In genomic region chrX:101299473-101300426, GRCm38 (mm10) we compare ENCODE assay signal across 11 mouse cellular contexts. TPM values are rescaled to one million over a fixed set of nuclear protein-coding genes. Genes with fewer than 3 reads are reported as not detected.
DNase-seq lines count a peak whose midpoint lies in the region; ATAC-seq and TF ChIP-seq lines count a peak whose summit lies in the region.
"Had no signal": no experiment of that assay in that cellular context is flagged by ENCODE, and none has a peak within 500 bp of the region (broad histone marks: within the 10 kb centered on the region; RNA-seq: fewer than 3 reads in every experiment).

No protein-coding gene starts in this region.

- H3K9me3 ChIP-seq in heart, embryonic 12.5 days (replicated peaks) = no peaks in the 10 kb centered on the region
- no peaks in the 10 kb centered on the region for H3K9me3 ChIP-seq in ES-E14 (ENCODE audit: control insufficient read depth, insufficient read depth, low read depth, low read length)
- H3K9me3 ChIP-seq in forebrain, embryonic 16.5 days (ENCODE audit: control insufficient read depth, low read length) = no peaks in the 10 kb centered on the region
- H3K9me3 ChIP-seq in midbrain, embryonic 11.5 days (ENCODE audit: control insufficient read depth, low read length) = no peaks in the 10 kb centered on the region

- ATAC-seq in heart, embryonic 12.5 days (ENCODE audit: insufficient number of reproducible peaks, low FRiP score) = peak; percentile 31; the same call in 1 of the 2 replicates
- peak; percentile 74 for ATAC-seq in forebrain, embryonic 16.5 days
- peak; percentile 83 for ATAC-seq in midbrain, embryonic 11.5 days (ENCODE audit: low FRiP score)

- peak overlapping the region; percentile 43 for H3K4me3 ChIP-seq in heart, embryonic 12.5 days
- H3K4me3 ChIP-seq in heart, adult 2 months = no peak overlapping the region
- peak overlapping the region; percentile 10 to 25; a peak in 2 of 4 replicates for H3K4me3 ChIP-seq in ES-E14 (ENCODE audit: insufficient read depth in 1 of 2, low read depth in 1 of 2, low read length in 2 of 2, poor library complexity in 1 of 2, severe bottlenecking in 1 of 2)
- peak overlapping the region; percentile 65 for H3K4me3 ChIP-seq in forebrain, embryonic 16.5 days (replicated peaks; ENCODE audit: low read length)
- H3K4me3 ChIP-seq in midbrain, embryonic 11.5 days (ENCODE audit: low read depth, low read length) = peak overlapping the region; percentile 38
- H3K4me3 ChIP-seq: erythroblast, embryonic 14.5 days had no signal

- no peak overlapping the region for H3K27ac ChIP-seq in heart, embryonic 12.5 days (ENCODE audit: poor library complexity, severe bottlenecking)
- no peak overlapping the region for H3K27ac ChIP-seq in heart, adult 2 months
- H3K27ac ChIP-seq in ES-E14 (ENCODE audit: insufficient read depth, low read depth, low read length, poor library complexity, severe bottlenecking) = no peak overlapping the region
- H3K27ac ChIP-seq in forebrain, embryonic 16.5 days (ENCODE audit: low read length) = peak overlapping the region; percentile 89
- H3K27ac ChIP-seq in midbrain, embryonic 11.5 days (ENCODE audit: low read depth, low read length) = peak overlapping the region; percentile 35; the same call in 1 of the 2 replicates

- no peak for TF ChIP-seq CTCF in heart, adult 2 months (IDR thresholded peaks at IDR 0.05)

- H3K36me3 ChIP-seq in heart, embryonic 12.5 days = peaks cover 21% of the 10 kb centered on the region
- no peaks in the 10 kb centered on the region for H3K36me3 ChIP-seq in heart, adult 2 months (ENCODE audit: control insufficient read depth, insufficient read depth, low read length)
- peaks cover 12% of the 10 kb centered on the region for H3K36me3 ChIP-seq in ES-E14 (ENCODE audit: control insufficient read depth, insufficient read depth, low read length, poor library complexity, severe bottlenecking)
- no peaks in the 10 kb centered on the region for H3K36me3 ChIP-seq in forebrain, embryonic 16.5 days (ENCODE audit: control insufficient read depth, insufficient read depth)
- no peaks in the 10 kb centered on the region for H3K36me3 ChIP-seq in midbrain, embryonic 11.5 days (ENCODE audit: control insufficient read depth, insufficient read depth, low read length)

- peaks cover 18% of the 10 kb centered on the region; the same call in 1 of the 2 replicates for H3K4me1 ChIP-seq in heart, embryonic 12.5 days (replicated peaks)
- no peaks in the 10 kb centered on the region; the same call in 1 of the 2 replicates for H3K4me1 ChIP-seq in heart, adult 2 months (ENCODE audit: control insufficient read depth, insufficient read depth, low read length)
- peaks cover 0 to 17% of the 10 kb centered on the region in 2 experiments; a peak in 1 of 4 replicates for H3K4me1 ChIP-seq in ES-E14 (ENCODE audit: control insufficient read depth in 2 of 2, insufficient read depth in 2 of 2, low read length in 2 of 2, poor library complexity in 1 of 2)
- peaks cover 31% of the 10 kb centered on the region for H3K4me1 ChIP-seq in forebrain, embryonic 16.5 days (replicated peaks; ENCODE audit: control insufficient read depth, insufficient read depth, low read length)
- H3K4me1 ChIP-seq in midbrain, embryonic 11.5 days (ENCODE audit: control insufficient read depth, insufficient read depth, low read length) = peaks cover 20% of the 10 kb centered on the region

- no peak for TF ChIP-seq EP300 in heart, adult 2 months (IDR thresholded peaks at IDR 0.05; ENCODE audit: insufficient read depth, low read depth, low read length)

- in situ Hi-C loops in ES-E14 (cut with MboI; ENCODE audit: low sequenced_read_pairs in 2 of 2, unreplicated experiment in 2 of 2) = no loop called here

- DNase-seq in heart, adult 2 months = no peak
- no peak for DNase-seq in ES-E14 (ENCODE audit: low read depth, low spot score)
- peak; percentile 91 for DNase-seq in midbrain, embryonic 11.5 days (ENCODE audit: low spot score, missing footprints)
- DNase-seq in urinary bladder, postnatal 10 days (ENCODE audit: low spot score) = no peak
- no peak for DNase-seq in gastrocnemius, postnatal 25 days
- no peak for DNase-seq in spleen, postnatal 10 days (ENCODE audit: low spot score in 2 of 2)

- WGBS in heart, embryonic 12.5 days = 17% methylated on average over 13 of the region's 13 CpGs
- WGBS in heart, adult 2 months = 32% methylated on average over 12 of the region's 13 CpGs
- 26% methylated on average over 8 of the region's 13 CpGs for WGBS in forebrain, embryonic 16.5 days
- WGBS in midbrain, embryonic 11.5 days = 38% methylated on average over 6 of the region's 13 CpGs

- intact Hi-C loops in heart, adult 2 months (cut with DNase I) = no loop called here

- H3K9ac ChIP-seq in heart, embryonic 12.5 days = peak overlapping the region; percentile 62
- no peak overlapping the region for H3K9ac ChIP-seq in heart, adult 2 months (ENCODE audit: low read depth, low read length)
- peak overlapping the region; percentile 28; the same call in 1 of the 2 replicates for H3K9ac ChIP-seq in ES-E14 (ENCODE audit: insufficient read depth, low read depth, low read length, poor library complexity, severe bottlenecking)
- peak overlapping the region; percentile 71 for H3K9ac ChIP-seq in forebrain, embryonic 16.5 days (replicated peaks; ENCODE audit: low read depth, low read length)
- peak overlapping the region; percentile 61 for H3K9ac ChIP-seq in midbrain, embryonic 11.5 days (ENCODE audit: low read length)

- peak overlapping the region; percentile 69 for H3K4me2 ChIP-seq in heart, embryonic 12.5 days
- H3K4me2 ChIP-seq in forebrain, embryonic 16.5 days (ENCODE audit: low read length) = peak overlapping the region; percentile 54
- peak overlapping the region; percentile 47 for H3K4me2 ChIP-seq in midbrain, embryonic 11.5 days

- TF ChIP-seq POLR2A in heart, adult 2 months (IDR thresholded peaks at IDR 0.05; ENCODE audit: insufficient read depth, low read depth, low read length) = no peak

- 0 out of 2 replicates have a peak, but pooled peaks cover 9% of the 10 kb centered on the region for H3K27me3 ChIP-seq in heart, embryonic 12.5 days (replicated peaks)
- no peaks in the 10 kb centered on the region for H3K27me3 ChIP-seq in heart, adult 2 months (ENCODE audit: control insufficient read depth, insufficient read depth, low read length)
- H3K27me3 ChIP-seq in forebrain, embryonic 16.5 days (replicated peaks; ENCODE audit: control insufficient read depth, insufficient read depth, low read length) = no peaks in the 10 kb centered on the region
- 0 out of 2 replicates have a peak, but pooled peaks cover 4% of the 10 kb centered on the region for H3K27me3 ChIP-seq in midbrain, embryonic 11.5 days (ENCODE audit: control insufficient read depth, insufficient read depth, low read length)
- H3K27me3 ChIP-seq: CH12.LX had no signal

- no peaks in the 10 kb centered on the region for H3K79me2 ChIP-seq in heart, adult 2 months (replicated peaks; ENCODE audit: control insufficient read depth, insufficient read depth, low read length)

TF ChIP-seq in ES-E14, 5 proteins besides CTCF, POLR2A, EP300 and RAD21 (continues in another document):
- TF ChIP-seq MAFK (IDR thresholded peaks at IDR 0.05; ENCODE audit: insufficient read depth, low read depth, low read length) (no peak), ZNF384 (IDR thresholded peaks at IDR 0.05; ENCODE audit: low read depth, low read length) (no peak), CHD2 (IDR thresholded peaks at IDR 0.05; ENCODE audit: low read depth, low read length) (no peak), HCFC1 (IDR thresholded peaks at IDR 0.05; ENCODE audit: borderline replicate concordance, insufficient read depth, low read length) (no peak)

RNA-seq across cellular contexts. Expression of gene Nlgn3, which starts 0.8 kb away (rescaled TPM):
- 2.2 and 2.9 TPM in 2 replicates for polyA plus RNA-seq in heart, embryonic 12.5 days (2016; fragmentation: Nextera tagmentation; extraction: Ambion mirVana)
- total RNA-seq in heart, adult 2 months (2021) = 1 to 10 TPM in 1 of 2 experiments, under 1 TPM in 1; 0.42 to 1.0 TPM
- 0.20 and 1.1 TPM in 2 replicates for polyA plus RNA-seq in heart, adult 2 months (2012; rRNA removed)
- 0.13 and 2.0 TPM in 2 replicates for total RNA-seq in ES-E14 (2012; rRNA removed)
- polyA plus RNA-seq in forebrain, embryonic 16.5 days (2015; fragmentation: Nextera tagmentation; extraction: Ambion mirVana) = 65.5 and 72.3 TPM in 2 replicates
- 21.7 and 24.2 TPM in 2 replicates for polyA plus RNA-seq in midbrain, embryonic 11.5 days (2014; fragmentation: Nextera tagmentation; extraction: Ambion mirVana)
- total RNA-seq in gastrocnemius, postnatal 25 days (2021) = under 1 TPM; 0.08 to 0.20 TPM
- total RNA-seq: neutrophil, adult 5-6 weeks had no signal
- polyA plus RNA-seq: erythroblast, embryonic 14.5 days had no signal

RNA-seq across cellular contexts. Expression of gene Med12, which starts 25.9 kb away (rescaled TPM):
- 30.5 and 30.7 TPM in 2 replicates for polyA plus RNA-seq in heart, embryonic 12.5 days (2016; fragmentation: Nextera tagmentation; extraction: Ambion mirVana)
- total RNA-seq in heart, adult 2 months (2021) = 10 to 100 TPM; 20.2 to 21.2 TPM
- polyA plus RNA-seq in heart, adult 2 months (2012; rRNA removed) = 61.9 and 76.3 TPM in 2 replicates
- 26.7 and 27.0 TPM in 2 replicates for total RNA-seq in ES-E14 (2012; rRNA removed)
- polyA plus RNA-seq in forebrain, embryonic 16.5 days (2015; fragmentation: Nextera tagmentation; extraction: Ambion mirVana) = 22.9 and 26.9 TPM in 2 replicates
- 37.9 and 39.5 TPM in 2 replicates for polyA plus RNA-seq in midbrain, embryonic 11.5 days (2014; fragmentation: Nextera tagmentation; extraction: Ambion mirVana)
- 10 to 100 TPM; 15.4 to 15.6 TPM for total RNA-seq in gastrocnemius, postnatal 25 days (2021)

RNA-seq across cellular contexts. Expression of gene Gm20489, which starts 30.9 kb away (rescaled TPM):
- not detected in 2 replicates for polyA plus RNA-seq in heart, embryonic 12.5 days (2016; fragmentation: Nextera tagmentation; extraction: Ambion mirVana)
- under 1 TPM in 1 of 2 experiments, not detected in 1; 0.31 TPM for total RNA-seq in heart, adult 2 months (2021)
- not detected in 2 replicates for polyA plus RNA-seq in heart, adult 2 months (2012; rRNA removed)
- not detected in 2 replicates for total RNA-seq in ES-E14 (2012; rRNA removed)
- not detected in 2 replicates for polyA plus RNA-seq in forebrain, embryonic 16.5 days (2015; fragmentation: Nextera tagmentation; extraction: Ambion mirVana)
- not detected in 2 replicates for polyA plus RNA-seq in midbrain, embryonic 11.5 days (2014; fragmentation: Nextera tagmentation; extraction: Ambion mirVana)
- total RNA-seq in gastrocnemius, postnatal 25 days (2021) = not detected
- total RNA-seq: CH12.LX; neutrophil, adult 5-6 weeks had no signal
- polyA plus RNA-seq: erythroblast, embryonic 14.5 days had no signal

RNA-seq across cellular contexts. Expression of gene Il2rg, which starts 31.7 kb away (rescaled TPM):
- 10.7 and 11.8 TPM in 2 replicates for polyA plus RNA-seq in heart, embryonic 12.5 days (2016; fragmentation: Nextera tagmentation; extraction: Ambion mirVana)
- total RNA-seq in heart, adult 2 months (2021) = 1 to 10 TPM; 7.9 to 9.8 TPM
- 15.8 and 19.2 TPM in 2 replicates for polyA plus RNA-seq in heart, adult 2 months (2012; rRNA removed)
- total RNA-seq in ES-E14 (2012; rRNA removed) = 2.0 and 2.6 TPM in 2 replicates
- 4.4 and 6.2 TPM in 2 replicates for polyA plus RNA-seq in forebrain, embryonic 16.5 days (2015; fragmentation: Nextera tagmentation; extraction: Ambion mirVana)
- polyA plus RNA-seq in midbrain, embryonic 11.5 days (2014; fragmentation: Nextera tagmentation; extraction: Ambion mirVana) = 4.1 and 4.3 TPM in 2 replicates
- 1 to 10 TPM; 1.3 to 2.6 TPM for total RNA-seq in gastrocnemius, postnatal 25 days (2021)

RNA-seq across cellular contexts. Expression of gene Gm614, which starts 36.0 kb away (rescaled TPM):
- not detected in 2 replicates for polyA plus RNA-seq in heart, embryonic 12.5 days (2016; fragmentation: Nextera tagmentation; extraction: Ambion mirVana)
- total RNA-seq in heart, adult 2 months (2021) = not detected
- 0.41 TPM in 1 of 2 replicates, not detected in the other for polyA plus RNA-seq in heart, adult 2 months (2012; rRNA removed)
- not detected in 2 replicates for total RNA-seq in ES-E14 (2012; rRNA removed)
- not detected in 2 replicates for polyA plus RNA-seq in forebrain, embryonic 16.5 days (2015; fragmentation: Nextera tagmentation; extraction: Ambion mirVana)
- polyA plus RNA-seq in midbrain, embryonic 11.5 days (2014; fragmentation: Nextera tagmentation; extraction: Ambion mirVana) = not detected in 2 replicates
- not detected for total RNA-seq in gastrocnemius, postnatal 25 days (2021)
- polyA plus RNA-seq: erythroblast, embryonic 14.5 days had no signal

Comparison
In these comparisons a context has a peak if more than half of its experiments do, and no peak if none do; other contexts are left out.
1. ATAC-seq: peak in every context shown above with its lines; median percentile 83 in midbrain, embryonic 11.5 days; 74 in forebrain, embryonic 16.5 days; 31 in heart, embryonic 12.5 days.
2. H3K27ac ChIP-seq: peak in forebrain, embryonic 16.5 days (single experiment) and midbrain, embryonic 11.5 days (single experiment); none in heart, embryonic 12.5 days (single experiment), heart, adult 2 months (single experiment) and ES-E14 (single experiment).
3. Peak in every context shown above with its lines, with median percentiles within 50 percentile points of each other: H3K4me2 ChIP-seq.